Mouse (Mus musculus) right cerebral cortex, postnatal 10 days (tissue): Measurements from ENCODE around the gene Peli3.
"Not testable (repeated sequence)": the region's sequence is repeated elsewhere in the genome, so short reads cannot be mapped to it uniquely, and the experiment has no call there.

Source experiments
- DNase-seq, 2 experiments: peaks; one replicate each; pipeline ENCODE4 v3.0.0; 2021; ENCODE audit warnings: low spot score in 2 of 2

The Peli3 gene

DNA sequence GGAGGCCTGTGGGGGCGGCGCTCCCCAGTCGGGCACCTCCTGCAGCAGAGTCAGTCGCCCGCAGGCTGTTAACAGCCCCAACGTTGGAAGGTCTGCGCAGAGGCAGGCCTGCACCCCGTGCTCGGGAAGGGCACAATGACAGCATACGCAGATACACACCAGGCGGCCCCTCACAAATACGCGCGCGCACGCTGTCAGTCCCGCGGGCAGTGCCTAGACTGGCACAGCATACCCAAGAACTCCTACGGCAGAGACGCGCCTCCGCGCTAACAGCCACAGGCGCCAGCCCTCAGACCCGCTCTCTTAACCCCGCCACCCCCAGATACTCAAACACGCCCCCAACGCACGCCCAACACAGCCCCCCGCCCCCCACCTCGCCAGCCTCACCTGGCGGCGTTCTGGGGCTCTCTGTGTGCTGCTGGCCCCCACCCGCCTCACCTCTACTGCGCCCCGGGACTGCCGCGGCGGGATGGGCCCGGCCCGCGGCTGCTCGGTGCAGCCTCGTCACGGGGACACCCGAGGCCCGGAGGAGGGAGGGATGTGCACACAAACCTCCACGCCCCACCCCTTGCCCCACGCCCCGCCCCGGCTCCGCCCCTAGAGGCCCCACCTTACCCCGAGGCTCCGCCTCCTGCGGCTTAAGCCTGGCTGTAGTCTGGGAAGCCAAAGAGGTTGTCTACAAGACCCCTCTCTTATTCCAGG, at the start of gene Peli3:
TSS of gene Peli3 (minus strand) at position 577 of the 702 bp plus-strand sequence.
- DNase-seq = peak; percentile 83 to 86

DNA sequence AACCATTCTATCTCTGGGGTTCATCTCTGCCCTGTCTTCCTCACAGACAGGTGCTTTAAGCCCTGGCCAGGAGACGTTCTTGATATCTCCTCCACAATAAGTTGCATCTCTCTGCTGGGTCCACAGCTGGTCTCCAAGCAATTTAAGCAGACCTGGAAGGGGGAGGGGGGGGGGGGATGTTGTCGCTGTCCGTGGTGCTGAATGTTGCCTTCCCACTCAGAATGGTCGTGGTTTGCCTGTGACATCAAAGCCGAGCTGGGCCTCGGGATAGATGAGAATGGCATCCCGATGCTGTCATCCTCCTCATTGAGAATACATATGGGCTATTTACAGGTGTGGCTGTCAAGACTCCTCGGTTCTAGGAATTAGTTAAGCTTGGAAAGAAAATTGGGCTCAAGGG, 49.4 kb upstream of the Peli3 start:
- DNase-seq = peak in 1 of 2 experiments; percentile 32

DNA sequence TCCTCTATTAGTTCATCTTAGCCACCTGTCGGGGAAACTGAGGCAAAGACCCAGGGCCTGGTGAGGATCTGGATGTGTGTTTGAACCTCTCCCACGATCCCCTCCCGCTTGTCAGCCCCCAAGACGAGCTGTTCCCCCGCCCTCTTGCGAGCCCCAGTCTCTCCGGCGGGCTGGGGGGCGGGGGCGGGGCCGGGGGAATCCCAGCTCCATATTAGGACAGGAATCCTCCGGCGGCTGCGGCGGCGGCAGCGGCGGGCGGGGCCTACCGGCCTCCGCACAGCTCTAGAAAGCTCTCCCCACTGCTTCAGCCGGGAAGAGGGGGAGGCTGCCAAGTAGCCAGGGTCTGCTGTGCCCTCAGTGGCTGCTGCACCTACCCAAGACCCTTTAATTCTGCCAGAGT, 47.8 kb upstream of the Peli3 start:
- DNase-seq = peak; percentile 77 to 81

DNA sequence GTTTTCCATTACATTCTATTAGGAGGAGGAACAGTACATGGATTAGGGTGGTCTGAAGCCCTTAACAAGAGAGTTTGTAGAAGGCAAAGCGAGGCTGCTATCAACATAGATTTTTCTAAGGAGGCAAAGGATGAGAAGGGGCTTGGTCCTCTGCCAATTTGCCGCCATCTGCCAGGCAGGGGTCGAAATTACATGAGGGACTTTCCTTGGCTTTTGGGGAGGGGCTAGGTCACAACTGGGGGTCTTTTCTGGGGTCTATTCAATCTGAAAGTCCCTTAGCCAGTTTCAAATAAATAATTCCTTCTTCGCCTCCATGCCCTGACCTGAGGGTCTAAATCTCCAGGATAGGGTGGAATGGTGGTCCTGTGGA, 47.3 kb upstream of the Peli3 start, which contains the start of gene Npas4:
TSS of gene Npas4 (minus strand) at position 61 of the 370 bp plus-strand sequence.
- DNase-seq = no peak

DNA sequence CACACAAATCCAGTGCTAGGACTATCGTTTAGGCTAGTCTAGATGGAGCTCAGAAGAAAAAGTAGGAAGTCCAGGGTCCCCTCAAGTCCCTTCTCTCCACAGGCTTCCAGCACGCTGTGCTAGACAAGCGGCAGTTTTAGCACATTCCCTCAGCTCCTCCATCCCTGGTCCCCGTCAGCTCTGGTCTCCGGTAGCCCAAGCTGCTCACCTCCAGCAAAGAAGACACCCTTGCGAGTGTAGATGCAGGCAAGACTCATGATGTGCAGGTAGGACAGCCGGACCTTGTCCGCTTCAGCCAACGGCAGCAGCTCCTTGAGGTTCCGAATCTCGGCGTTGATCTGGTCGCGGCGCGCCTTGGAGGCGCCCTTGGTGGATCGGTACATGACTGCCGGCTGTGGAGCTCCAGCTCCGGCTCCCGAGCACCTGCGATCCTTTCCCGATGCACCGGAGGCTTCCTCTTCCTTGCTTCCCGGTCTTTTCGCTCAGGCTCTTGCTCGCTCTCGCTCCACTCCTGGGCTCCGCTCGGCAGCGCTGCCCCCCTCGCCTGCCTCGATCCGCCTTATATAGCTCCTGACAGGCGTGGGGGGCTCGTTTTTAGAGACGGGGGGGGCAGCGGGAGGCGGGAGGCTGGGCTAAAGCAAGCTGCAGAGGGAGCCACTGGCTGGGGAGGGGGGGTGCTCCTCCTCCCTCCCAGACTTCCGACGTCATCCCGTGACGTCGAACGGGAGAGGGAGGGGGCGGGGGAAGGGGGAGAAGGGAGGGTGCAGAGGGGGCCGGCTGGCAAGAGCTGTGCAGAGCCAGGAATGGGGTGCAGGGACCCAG, 46.7 kb upstream of the Peli3 start:
- peak; percentile 91 to 92 for DNase-seq

DNA sequence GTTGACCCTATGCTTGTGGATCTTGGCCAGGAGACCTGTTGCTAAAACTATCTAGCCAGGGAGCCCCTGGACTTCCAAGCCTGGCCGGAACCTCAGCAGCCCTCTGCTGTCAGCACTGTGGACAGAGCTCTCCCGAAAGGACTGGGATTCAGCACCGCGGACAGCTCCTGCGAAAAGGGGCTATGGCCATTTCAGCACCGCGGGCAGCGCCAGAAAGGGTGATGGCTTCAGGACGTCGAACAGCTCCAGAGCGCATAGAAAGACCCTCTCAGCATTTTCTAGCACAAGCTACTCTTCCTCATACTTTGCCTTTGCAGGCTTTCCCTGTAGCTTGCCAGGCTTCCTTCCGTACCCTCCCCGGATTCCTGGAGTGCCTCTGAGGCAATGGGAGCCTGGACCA, 46.1 kb upstream of the Peli3 start:
- peak; percentile 75 to 85 for DNase-seq

DNA sequence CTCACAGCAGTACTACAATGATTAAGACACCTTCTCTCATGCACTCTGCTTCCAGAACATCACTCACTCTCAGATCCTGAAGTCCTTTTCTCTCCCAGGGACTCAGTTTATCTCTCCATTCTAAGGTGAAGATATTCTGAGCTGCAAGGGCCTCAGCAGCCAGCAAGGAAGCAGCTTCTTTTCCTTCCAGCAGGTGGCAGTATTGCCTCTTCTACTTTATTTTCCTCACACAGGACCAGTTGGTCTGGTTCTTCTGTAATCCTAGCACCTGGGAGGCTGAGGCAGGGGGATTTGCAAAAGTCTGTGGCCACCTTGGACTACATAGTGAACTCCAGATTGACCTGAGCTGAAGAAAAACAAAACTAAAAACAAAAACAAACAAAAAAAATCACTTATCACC, 38.8 kb upstream of the Peli3 start:
- DNase-seq = peak; percentile 79 to 81

DNA sequence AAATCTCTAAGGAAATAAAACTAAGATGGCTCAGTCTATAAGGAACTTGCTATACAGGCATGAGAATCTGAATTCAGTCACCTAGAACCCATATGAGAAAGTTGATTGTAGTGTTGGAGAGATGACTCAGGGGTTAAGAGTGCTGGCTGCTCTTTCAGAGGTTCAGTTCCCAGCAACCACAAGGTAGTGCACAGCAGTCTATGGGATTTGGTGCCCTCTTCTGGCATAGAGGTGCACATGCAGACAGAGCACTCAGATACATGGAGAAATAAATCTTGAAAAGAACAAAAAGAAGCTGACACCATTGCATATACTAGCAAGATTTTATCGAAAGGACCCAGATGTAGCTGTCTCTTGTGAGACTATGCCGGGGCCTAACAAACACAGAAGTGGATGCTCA, 25.3 kb upstream of the Peli3 start:
- DNase-seq = no peak

DNA sequence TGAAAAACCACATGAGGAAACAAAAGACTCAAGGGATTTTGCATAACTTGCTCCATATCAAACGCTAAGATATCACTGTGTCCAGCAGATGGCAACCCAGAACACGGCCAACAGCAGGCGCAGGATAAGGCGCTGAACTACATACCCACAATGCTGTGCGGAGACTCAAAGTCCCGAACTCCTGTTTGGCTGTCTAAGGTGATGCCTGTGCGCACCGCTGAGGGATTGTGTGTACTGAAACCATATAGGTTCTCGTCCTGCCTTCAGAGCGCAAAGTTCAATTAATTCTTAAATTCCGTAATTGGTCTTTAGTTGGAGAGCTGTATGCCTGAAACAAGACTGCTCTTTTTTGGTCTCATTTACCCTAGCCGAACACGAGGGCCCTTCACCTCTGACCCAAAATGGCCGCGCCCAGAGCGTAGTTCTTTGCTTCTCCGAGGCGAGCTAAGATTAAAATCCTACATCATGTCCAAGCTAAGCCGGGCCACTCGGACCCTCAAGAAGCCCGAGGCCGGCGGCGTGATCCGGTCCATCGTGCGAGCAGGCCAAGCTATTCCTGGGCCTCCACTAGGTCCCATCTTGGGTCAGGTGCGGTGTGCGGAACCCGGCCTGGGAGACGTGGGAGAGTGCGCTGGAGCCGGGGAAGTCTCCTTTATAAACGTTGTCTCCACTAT, 19.1 kb upstream of the Peli3 start, which contains the start of gene Mrpl11:
TSS of gene Mrpl11 (plus strand) at position 220 of the 674 bp plus-strand sequence.
- DNase-seq = peak; percentile 93 to 96

DNA sequence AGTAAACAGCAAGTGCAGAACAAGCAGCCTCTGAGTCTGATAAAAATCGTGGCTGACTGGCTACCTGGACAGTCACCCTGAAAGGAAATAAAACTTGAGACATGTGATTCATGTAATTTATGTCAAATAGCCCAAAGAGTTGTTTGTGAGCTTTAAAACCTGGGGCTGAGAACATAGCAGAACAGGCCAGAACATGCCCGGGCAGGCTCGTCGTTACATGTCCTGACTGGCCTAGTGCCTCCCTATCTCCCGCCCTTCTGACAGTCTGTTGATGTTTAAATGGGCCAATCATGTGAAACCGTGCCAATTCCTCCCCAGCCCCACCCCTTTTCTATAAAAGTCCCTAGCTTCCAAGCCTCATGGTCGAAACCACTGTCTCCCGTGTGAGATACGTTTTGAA, 5.7 kb upstream of the Peli3 start:
- DNase-seq = not testable (repeated sequence)

DNA sequence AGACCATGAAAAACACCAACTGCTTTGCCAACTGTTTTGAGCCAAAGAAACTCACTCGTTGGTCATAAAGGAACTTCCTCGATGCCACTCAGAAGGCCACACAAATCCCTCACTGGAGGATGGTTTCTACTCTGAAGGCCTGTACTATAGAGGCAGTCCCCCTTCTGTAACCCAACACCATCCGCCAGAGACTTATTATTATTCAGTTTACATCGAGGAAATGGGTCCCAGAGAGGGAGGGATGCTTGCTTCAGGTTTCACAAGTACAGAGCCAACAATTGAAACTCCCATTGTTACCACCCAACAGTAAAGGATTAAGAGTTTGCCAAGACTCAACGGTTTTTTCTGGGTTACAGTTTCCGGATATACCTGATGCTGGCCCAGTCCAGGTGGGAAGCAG, 2.6 kb upstream of the Peli3 start:
- DNase-seq = no peak

DNA sequence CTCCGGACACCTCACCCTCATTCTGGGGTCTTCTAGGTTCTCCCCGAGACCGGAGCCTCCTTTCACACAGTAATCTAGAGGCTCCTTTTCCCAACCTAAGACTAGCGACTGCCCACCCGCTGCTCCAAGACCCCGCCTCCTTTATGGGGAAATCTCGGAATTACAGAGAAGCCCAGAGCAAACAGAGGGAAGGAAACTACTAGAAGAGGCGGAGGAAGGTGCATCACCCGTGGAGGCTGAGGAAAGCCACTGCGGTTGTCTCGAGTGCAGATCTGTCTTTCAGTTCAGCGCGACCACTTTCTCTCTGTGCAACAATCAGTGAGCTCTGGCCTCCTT, 294 bp upstream of the Peli3 start:
- peak; percentile 40 to 49 for DNase-seq

DNA sequence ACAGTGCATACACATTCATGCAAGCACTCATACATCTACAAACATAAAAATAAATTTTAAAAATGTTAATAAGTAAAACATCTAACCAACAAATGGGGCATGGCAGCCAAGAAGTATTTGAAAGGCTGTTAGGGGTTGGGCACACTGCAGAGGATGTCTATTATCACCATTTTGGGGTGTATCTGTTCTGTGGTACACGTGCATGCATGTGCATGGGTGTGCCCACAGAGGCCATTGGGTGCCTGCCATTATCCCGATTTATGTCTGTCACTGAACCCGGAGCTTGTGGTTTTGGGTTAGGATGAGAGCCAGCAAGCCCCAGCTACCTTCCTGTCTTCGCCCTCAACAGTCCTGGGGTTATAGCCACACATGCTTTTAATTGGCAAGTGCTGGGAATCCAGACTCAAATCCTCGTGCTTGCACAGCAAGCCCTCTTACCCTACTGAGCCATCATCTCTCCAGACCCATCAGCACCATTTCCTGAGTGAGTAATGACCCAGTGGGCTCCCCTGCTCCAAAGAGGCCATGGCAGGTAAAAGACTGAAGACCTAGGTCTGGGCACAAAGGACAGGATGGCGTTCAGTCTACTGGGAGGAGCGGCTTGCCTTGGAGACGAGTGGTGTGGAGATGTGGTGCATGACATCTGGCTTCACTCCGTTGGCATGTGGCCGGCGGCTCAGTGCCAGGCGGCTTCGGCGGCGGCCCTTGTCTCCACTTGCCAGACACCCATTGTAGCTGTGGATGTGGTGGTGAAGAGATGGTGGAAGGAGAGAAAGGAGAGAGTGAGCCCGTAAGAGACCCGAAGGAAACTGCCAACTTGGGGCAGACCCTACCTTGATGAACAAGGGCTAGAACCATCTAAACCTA, 5.2 kb downstream of the Peli3 start:
- DNase-seq = no peak

DNA sequence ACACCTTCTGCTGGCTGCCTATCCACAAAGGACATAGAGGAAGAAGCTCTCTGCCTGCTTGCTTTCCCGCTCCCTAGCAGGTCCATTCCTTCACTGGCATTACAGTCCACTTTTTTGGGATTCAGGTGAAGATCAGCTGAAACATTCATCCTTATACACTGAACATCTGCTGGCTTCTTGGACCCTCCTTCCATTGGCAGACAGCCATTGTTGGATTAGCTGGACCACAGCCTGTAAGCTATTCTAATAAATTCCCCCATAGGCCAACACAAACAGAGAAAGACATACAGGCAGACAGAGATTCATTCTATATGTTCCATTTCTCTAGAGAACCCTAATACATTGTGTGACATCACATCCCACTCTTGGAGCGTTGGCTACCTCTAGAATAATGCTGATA, 6.0 kb downstream of the Peli3 start:
- DNase-seq = no peak

DNA sequence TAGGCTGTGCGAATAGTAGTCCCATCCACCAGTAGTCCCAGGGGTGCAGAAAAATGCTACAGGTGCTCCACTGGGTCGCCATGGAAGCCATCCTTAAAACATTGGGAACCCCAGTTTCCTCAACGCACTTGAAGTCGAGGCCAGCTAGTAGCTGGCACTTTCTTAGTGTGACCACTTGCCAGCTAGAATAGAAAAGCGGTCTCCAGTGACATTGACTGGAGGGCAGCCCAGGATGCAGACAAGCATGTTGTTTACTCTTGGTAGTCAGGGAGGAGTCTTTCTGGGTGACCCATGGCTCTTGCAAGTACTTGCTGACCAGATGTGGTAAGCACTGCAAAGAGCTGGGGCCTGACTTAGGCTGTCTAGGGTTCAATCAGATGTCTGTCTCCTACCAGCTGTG, 14.1 kb downstream of the Peli3 start:
- DNase-seq = peak in 1 of 2 experiments; percentile 44

DNA sequence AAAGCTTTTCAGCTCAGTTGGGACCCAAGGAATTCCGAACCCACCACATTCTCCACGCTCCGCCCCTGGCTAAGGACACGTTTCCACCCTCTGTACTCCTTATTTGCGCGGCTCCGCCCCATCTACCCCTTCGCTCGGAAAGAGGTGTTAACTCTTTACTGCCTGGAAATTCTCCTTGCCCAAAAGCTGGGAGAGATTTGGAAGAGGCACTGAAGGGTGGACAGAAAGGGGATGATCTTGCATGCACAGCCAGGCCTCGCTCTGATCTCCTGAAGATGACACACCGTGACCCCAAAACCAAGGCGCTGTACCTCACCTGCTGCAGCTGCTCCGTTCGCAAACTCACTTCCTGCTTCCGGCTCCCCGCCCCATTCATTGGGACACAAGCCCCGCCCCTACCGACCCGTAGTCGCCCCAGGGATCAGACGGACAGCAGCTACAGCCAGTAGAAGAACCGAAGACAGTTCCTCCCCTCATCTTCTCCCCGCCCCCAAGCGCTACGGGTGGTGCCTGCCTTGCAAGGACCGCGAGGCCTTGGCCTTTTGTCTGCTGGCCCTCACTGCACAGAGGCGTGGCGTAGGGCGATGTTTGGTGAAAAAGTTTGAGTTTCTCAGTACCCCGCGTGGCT, 14.9 kb downstream of the Peli3 start, which contains the start of gene Dpp3:
TSS of gene Dpp3 (minus strand) at position 384 of the 628 bp plus-strand sequence.
- DNase-seq = peak; percentile 99

DNA sequence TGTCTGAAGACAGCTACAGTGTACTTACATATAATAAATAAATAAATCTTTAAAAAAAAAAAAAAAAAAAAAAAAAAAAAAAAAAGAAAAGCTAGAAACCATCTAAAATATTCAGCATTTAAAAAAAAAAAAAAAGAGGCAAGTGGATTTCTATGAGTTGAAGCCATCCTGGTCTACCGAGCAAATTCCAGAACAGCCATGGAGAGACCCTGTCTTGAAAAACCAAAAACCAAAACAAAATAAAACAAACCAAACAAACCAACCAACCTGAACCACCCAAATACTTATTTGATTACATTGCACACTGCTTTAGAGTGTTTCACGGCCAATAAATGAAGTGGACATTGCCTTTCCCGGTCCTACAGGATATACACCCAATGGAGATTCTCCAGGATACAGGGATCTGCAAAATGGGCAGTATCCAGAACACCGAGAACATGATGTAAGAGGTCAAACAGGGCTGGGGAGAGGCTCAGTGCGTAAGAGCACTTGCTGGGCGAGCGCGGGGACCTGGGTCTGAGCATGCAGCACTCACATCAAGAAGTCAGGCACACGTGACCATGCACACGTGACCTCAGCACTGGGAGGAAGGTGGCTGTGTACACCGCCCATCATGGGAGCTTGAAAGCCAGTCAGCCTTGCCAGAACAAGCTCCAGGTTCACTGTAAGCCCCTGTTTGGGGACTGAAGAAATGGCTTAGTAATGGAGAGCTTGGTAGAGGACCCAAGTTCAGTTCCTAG, 17.6 kb downstream of the Peli3 start:
- DNase-seq = no peak

DNA sequence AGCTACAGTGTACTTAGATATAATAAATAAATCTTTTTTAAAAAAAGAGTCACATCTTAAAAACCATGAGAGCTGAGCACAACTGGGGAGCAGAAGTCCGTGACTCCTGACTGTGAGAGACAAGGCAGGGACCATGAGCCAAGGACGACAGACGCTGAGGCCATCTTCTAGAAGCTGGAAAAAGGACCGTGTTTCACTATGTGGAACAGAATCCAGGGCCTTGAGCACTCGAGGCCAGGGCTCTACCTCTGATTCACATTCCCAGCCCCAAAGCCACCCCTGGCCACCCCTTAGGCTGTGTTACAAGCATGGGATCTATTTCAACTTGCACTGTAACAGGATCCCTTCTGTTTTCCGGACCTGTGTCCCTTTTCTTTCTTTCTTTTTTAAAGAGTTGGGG, 23.3 kb downstream of the Peli3 start:
- no peak for DNase-seq

DNA sequence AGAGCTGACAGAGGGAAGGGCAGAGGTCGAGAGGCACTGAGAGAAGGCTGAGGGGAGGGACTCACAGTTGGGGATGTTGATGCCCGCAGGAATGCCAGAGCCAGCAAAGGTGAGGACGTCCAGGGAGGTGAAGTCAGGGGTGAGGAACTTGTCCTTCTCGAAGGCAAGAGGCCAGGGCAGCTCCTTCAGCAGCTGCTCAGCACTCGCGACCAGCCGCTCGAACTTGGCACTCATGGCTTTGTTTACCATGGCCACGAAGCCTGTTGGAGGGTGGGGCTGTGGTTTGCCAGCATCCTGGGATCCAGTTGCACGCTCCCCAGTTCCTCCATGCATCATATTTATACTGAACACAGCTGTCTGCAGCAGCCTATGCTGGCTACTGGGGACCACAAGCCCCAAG, 26.1 kb downstream of the Peli3 start:
- no peak for DNase-seq

DNA sequence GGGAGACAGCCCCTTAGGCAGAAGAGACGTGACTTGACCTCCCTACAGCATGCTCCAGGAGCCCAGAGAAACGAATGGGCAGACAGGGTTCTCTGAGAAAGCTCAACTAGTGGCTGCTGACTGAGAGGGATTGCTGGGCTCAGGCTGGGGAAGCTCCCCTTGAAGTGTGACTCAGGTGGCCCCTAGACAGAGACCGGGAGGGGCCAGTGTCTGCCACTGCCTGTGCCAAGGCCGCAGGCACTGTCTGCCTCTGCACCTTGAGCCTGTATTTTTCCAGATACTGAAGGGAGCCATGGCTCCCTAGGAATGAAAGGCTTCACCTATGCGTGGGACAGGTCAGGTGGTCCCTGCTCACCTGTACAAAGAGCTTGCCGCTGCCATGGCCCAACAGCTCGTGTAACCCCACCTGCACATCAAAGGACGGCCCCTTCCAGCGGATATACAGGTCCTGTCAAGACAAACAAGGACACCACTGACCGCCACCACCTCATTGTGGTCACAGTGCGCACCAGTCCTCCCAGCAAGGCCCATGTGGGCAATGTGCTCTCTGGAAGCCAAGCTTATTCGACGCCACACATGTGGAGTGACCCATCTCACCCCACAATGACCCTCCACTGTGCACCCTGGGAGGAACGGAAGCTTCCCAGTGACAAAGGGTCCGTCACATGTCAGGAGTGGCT, 26.9 kb downstream of the Peli3 start:
- no peak for DNase-seq
